Mouse (Mus musculus) megakaryocyte, adult 5-6 weeks (primary cell): ENCODE data around the gene Zc3h7b. TPM values are rescaled to one million over a fixed set of nuclear protein-coding genes. Genes with fewer than 3 reads are reported as not detected.

Experiments
- ATAC-seq: 2 replicates; pipeline ENCODE4 v1.8.0; 2016; ENCODE audit warnings: mild to moderate bottlenecking, inconsistent platforms; ENCODE audit not compliant: poor library complexity, severe bottlenecking
- total RNA-seq, 2 experiments: library from RNA; stranded (forward) in 1 of 2; stranded (reverse) in 1 of 2; fragments of 153-499, 151-499 nt in 1 of 2; fragments of 221-1000, 200-1000 nt in 1 of 2; gene quantifications; 2 replicates each; pipeline versions ENCODE4 v1.2.3 to v1.2.4; 2015 to 2017

Zc3h7b gene
- total RNA-seq, 2 experiments from 2014 or later, result 5.5 to 5.8 TPM

GRCm38 (mm10) chr15:81785701-81786100 is 40.8 kb downstream of the Zc3h7b start:
- ATAC-seq, result no peak

DNA sequence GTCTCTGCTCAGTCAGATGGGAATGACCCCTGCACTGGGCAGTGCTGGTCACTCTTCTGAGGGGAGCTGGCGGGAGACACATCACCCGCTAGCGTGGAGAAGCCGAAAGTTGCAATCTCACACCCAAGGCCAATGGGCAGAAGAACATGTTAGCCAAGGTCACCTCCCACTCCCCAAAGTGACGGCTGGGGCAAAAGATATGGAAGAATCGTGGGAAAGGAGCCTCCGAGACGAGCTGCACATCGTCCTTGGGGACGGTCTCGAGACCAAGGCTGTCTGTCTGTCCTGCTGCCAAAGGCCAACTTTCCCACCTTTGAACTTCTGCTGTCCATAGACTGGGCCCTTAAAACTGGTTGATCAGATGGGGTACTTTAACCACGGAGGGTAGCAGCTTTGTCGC is 42.7 kb downstream of the Zc3h7b start:
- no peak for ATAC-seq

GRCm38 (mm10) chr15:81792444-81792843 is 47.6 kb downstream of the Zc3h7b start:
- no peak for ATAC-seq

DNA sequence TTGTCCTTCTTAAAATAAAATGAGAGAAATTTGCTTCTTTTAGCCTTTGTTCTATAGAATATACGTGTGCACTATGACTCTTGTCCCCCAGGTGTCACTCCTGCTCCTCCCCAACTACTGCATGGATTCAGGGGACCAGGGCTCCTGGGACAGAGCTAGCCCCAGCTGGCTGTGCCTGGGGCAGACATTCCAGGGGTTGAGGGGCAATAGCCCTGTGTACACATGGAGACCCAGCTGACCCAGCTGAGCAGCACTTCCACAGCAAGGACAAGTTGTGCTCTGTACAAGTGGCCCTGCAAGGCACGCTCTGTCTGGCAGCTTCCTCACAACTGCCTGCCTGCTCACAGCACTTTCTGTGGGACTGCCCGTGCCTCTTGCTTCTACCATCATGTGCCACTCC is 51.4 kb downstream of the Zc3h7b start:
- no peak for ATAC-seq

DNA sequence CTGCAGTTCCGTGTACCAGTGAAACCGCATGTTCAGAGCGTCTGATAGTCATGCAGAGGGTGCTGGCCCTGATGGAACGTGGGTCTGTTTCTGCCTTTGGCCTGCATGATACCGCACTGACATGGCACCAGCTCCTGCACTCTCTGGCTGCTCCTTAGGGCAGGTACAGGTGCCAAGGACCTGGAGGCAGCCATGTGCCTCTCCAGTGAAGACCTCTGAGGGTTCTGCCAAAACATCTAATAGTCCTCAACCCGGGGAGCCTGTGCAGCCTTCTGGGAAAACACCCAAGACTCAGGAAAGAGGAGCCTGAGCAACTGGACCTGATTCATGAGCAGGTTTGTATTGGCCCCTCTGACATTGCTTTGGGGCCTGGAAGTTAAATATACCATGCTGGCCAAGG is 53.0 kb downstream of the Zc3h7b start:
- ATAC-seq, result no peak

DNA sequence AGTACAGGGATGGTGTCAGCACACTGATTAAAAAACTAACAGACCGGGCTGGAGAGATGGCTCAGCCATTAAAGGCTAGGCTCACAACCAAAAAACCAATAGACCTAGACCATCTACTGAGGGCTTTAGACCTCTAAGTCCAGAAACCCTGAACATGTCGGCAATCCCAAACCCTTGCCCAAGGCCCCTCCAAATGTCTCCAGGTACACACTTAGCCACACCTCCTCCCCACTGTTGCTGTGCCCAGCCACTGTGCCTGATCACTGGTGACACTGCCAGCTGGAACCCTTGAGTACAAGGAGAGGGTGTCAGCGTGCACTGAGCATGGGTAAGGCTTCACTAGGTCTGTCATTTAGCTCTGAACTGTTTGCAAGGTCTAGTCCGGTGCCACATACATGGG is 53.6 kb downstream of the Zc3h7b start:
- ATAC-seq, result no peak

- no peak for ATAC-seq
Observed at GRCm38 (mm10) chr15:81800391-81800790, 55.5 kb downstream of the Zc3h7b start.

- ATAC-seq, result peak; percentile 95
Observed at GRCm38 (mm10) chr15:81802001-81802890, 57.4 kb downstream of the Zc3h7b start, which contains the start of gene Tef. Tef (plus strand) TSS chr15:81802421.

DNA sequence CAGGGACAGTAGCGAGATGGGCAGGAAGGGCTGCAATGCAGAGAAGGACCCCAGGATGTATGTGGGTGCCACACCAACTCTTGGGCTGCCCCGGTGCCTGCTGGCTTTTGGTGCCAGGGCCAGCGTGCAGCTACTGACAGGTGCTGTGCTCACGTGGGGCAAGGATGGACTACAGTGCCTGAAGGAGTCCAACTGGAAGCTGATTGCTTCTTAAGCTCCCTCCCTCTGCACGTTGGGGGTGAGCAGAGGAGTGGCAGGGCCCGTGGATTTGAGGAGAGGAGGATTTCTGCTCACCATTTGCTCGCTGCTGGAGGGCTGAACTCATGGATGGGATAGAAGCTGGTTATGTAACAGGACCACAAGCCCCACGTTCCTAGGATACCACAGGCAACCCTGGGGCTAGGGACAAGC is 58.1 kb downstream of the Zc3h7b start:
- ATAC-seq, result 0 out of 2 replicates have a peak, but pooled peaks have one; percentile 2

DNA sequence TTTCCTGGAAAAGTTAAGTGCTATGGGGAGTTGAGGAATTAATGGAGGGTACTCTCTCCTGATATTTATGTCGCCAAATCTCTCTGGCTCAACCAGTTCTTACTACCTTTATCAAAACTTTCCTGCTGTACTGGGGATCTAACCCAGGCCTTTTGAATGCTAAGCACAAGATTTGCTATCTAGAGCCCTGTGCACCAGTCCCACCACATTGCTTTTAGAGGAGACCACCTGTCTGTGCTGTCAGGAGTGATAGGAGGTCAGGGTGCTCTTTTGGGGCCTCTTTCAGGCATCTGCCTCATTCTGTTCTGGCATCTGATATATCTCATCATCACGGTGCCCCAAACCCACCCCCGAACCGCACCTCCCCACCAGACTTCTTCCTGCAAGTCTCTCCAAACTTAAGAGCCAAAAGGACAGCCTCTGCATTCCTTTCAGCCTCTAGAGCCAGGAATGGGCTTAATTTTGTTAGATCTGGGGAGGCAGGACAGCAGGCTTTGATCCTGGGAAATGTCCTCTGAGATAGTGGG is 58.6 kb downstream of the Zc3h7b start:
- ATAC-seq, result no peak

DNA sequence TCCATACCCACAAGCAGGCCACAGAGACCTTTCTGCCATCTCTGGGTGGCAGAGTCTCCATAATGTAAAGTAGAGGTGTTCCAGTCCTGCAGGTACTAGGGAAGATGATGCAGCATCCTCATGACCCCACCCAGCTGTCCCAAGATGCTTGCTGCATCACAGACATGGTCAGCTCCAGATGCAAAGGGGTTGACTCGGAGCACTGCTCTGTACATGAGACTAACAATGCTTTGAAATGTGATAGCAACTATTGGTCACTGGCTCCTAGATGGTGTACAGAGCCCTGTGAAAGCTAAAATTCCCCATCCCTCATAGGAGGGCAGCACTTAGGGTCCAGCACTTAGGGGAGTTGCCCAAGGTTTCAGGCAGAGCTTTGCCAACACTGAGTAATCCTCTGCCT is 59.3 kb downstream of the Zc3h7b start:
- no peak for ATAC-seq

DNA sequence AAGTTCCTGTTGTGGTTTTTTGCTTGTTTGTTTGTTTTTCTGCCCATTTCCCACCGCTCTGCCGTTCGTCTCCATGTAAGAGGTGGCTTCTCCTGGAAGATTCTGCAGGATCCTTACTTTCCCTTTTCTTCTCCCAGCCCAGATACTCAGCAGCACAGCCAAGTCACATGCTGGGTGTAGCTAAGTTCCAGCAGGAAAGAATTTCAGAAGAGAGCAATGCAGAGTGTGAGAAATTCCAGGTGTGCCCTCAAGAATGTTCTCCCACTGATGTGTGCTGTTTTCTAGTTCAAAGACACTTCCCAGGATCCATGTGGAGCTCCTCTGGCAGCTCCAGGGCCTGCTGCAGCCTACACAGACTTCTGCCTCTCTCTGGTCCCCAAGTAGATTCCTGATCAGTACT is 60.0 kb downstream of the Zc3h7b start:
- no peak for ATAC-seq

GRCm38 (mm10) chr15:81805624-81806023 is 60.8 kb downstream of the Zc3h7b start:
- ATAC-seq, result no peak

DNA sequence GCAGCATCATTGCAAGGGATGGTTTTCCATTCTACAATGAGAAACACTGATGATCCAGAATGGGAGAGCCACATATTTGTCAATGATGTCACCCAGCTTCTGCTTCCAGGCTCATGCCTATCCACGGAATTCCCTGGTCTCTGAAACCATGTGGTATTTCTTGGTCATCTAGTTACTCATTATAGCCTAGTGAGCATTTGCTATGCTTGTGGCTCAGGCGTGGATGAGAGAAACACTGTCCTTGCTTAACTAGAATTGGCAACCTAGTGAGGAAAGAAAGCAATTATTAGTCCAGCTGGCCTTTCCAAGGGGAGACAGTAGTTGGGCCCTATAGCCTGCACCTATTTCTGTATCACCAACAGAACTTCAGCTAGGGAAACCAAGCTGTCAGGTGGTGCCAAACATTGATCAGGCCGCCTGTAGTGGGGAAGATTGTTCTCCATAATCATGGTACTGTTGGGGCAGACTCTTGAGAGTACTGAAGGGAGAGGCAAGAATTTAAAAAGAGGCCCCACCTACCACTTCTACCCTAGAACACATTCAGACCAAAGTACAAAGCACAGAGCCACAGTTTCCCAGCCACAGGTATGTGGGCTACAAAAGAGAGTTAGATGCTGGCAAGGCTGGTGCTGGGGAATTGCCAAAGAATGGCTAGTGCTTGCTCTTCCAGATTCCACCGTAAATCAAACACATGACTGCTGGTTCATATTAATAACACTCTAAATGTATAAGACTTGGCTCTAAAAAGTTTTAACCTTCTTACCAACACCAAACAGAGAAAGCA is 62.0 kb downstream of the Zc3h7b start:
- ATAC-seq, result no peak

- ATAC-seq, result no peak
Observed at GRCm38 (mm10) chr15:81808799-81809198, 63.9 kb downstream of the Zc3h7b start.

- ATAC-seq, result no peak
Observed at GRCm38 (mm10) chr15:81809550-81809949, 64.7 kb downstream of the Zc3h7b start.

GRCm38 (mm10) chr15:81810150-81810549 is 65.3 kb downstream of the Zc3h7b start:
- ATAC-seq, result no peak

- ATAC-seq, result peak; percentile 91
Observed at GRCm38 (mm10) chr15:81810671-81811598, 66.1 kb downstream of the Zc3h7b start.

DNA sequence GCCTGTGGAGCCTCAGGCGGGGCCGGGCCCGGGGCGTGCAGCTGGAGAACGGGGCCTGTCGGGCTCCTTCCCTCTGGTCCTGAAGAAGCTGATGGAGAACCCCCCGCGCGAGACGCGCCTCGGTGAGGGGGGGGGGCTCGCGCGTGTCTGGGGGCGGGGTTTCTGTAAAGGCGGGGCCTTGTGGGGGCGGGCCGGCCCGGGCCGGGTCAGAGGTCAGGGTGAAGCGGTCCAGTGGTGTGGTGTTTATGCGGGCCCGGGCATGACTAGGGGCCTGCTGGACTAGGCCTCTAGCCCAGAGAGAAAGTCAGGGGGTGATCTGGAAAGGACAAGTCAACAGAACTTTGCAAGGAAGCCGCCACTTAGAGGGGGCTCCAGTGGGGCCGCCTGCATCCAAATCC is 66.7 kb downstream of the Zc3h7b start:
- no peak for ATAC-seq

DNA sequence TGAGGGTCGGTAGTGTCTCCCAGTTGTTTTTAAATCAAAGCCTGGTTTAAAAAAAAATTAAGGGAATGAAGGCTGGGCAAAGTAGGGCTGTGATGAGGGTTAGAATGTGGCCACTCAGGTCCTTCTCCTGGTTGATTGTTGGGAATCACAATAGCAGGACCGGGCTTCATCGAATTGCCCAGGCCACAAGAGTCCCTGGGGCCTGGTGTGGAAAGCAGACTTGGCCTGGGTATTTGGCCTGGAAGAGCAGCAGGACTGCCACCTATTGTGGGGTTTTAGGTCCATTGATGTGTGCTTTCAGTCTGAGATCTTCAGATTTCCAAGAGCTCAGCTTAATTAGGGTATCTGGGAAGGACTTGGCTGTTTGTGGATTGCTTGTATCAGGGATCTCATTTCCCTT is 67.4 kb downstream of the Zc3h7b start:
- no peak for ATAC-seq
